Mouse (Mus musculus): Measurements from ENCODE around the gene Fbxo7. TPM values are rescaled to one million over a fixed set of nuclear protein-coding genes. Genes with fewer than 3 reads are reported as not detected.

Gene Fbxo7
- polyA plus RNA-seq (2015; fragmentation: Nextera tagmentation; extraction: Ambion mirVana) = 13.2 and 14.3 TPM in 2 replicates

GRCm38 (mm10) chr10:86021749-86022473 lies at the start of gene Fbxo7:
Gene Fbxo7 (plus strand): TSS chr10:86021972.

GRCm38 (mm10) chr10:86011781-86012180 lies 10.0 kb upstream of the Fbxo7 start, which contains the start of gene Bpifc:
Gene Bpifc (minus strand): TSS chr10:86011895.

Other genes with a start within 250 kb of the Fbxo7 start
- 31.8 and 36.7 TPM in 2 replicates for gene Pwp1, start 192.5 kb upstream of the Fbxo7 start, polyA plus RNA-seq (2015; fragmentation: Nextera tagmentation; extraction: Ambion mirVana)
- gene Prdm4, start 104.8 kb upstream of the Fbxo7 start, polyA plus RNA-seq (2015; fragmentation: Nextera tagmentation; extraction: Ambion mirVana) = 5.7 and 7.2 TPM in 2 replicates
- gene Ascl4, start 94.3 kb upstream of the Fbxo7 start, polyA plus RNA-seq (2015; fragmentation: Nextera tagmentation; extraction: Ambion mirVana) = not detected in 2 replicates
- 95.5 and 98.5 TPM in 2 replicates for gene Rtcb, start 64.1 kb upstream of the Fbxo7 start, polyA plus RNA-seq (2015; fragmentation: Nextera tagmentation; extraction: Ambion mirVana)
- 0.07 and 0.21 TPM in 2 replicates for gene Bpifc, start 10.1 kb upstream of the Fbxo7 start, polyA plus RNA-seq (2015; fragmentation: Nextera tagmentation; extraction: Ambion mirVana)